Mouse (Mus musculus): Measurements from ENCODE around the gene Ndufaf8. TPM values are rescaled to one million over a fixed set of nuclear protein-coding genes. Genes with fewer than 3 reads are reported as not detected.

Gene Ndufaf8
- total and polyA plus RNA-seq, 3 experiments = 46.3 to 103 (median 50.2) TPM

DNA sequence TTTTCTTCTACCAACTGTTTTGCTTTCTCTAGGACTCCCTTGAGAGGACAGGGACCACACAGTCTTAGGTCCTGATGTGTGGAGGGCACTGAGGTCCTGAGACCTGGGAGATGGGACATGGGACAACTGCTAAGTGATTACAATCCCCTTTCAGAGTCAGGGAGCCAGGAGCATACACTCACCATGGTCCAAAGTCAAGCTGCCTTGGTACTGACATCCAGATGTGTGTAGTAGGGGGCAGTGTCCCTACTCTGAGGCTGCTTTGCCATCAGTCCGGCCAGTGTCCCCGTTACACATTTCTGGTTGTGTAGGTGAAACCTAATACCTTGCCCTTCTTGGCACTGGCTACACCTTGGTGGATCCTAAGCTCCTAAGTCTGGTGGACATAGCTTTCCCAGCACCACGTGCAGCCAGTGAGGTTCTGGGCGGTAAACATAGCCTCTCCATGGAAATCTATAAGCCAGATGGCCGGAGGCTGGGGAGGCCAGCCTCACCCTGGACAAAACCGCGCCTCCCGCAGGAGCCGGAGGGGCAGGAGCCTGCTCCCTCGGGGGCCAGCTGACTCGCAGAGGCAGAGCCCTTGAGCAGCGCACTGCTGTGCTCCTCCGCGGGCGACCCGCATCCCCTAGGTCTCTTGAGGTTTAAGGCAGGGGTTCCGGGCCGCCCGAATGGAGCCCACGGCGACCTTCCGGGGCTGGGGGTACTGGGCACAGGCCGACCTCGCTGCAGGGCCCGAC is 12.7 kb upstream of the Ndufaf8 start:
- dilution Hi-C loops (cut with MboI; ENCODE audit: extremely low pct_ligation_motif_present, extremely low pct_unique_long_range_greater_than_20kb, low sequenced_read_pairs) (no loop called here), in situ Hi-C loops (cut with MboI; ENCODE audit: low pct_ligation_motif_present, low pct_unique_long_range_greater_than_20kb, low sequenced_read_pairs) (no loop called here)
- peak overlapping the region; percentile 93 for H3K4me2 ChIP-seq (ENCODE audit: insufficient read depth, low read depth, poor library complexity, severe bottlenecking)
- DNase-seq (ENCODE audit: extremely low read depth) = peak; percentile 26
- H3K36me3 ChIP-seq (replicated peaks in 1 of 2; ENCODE audit: control insufficient read depth in 1 of 2, insufficient read depth in 1 of 2, low read length in 1 of 2) = peaks cover 8 to 31% of the 10 kb centered on the region in 2 experiments
- H3K4me1 ChIP-seq (ENCODE audit: control insufficient read depth in 1 of 2, insufficient read depth in 2 of 2) = peaks cover 9 to 28% of the 10 kb centered on the region in 2 experiments
- H3K4me3 ChIP-seq (replicated peaks in 1 of 3; ENCODE audit: low read depth in 2 of 3, low read length in 2 of 3, poor library complexity in 1 of 3) = peak overlapping the region; percentile 74 to 97 (median 78)
- TF ChIP-seq MAX (IDR thresholded peaks at IDR 0.05; ENCODE audit: low read length) (0 out of 2 replicates have a peak, but pooled peaks have one; percentile 18), BHLHE40 (IDR thresholded peaks at IDR 0.05; ENCODE audit: low read depth, low read length) (0 out of 2 replicates have a peak, but pooled peaks have one; percentile 1), IRF4 (IDR thresholded peaks at IDR 0.05; ENCODE audit: low read depth, low read length) (no peak), NRF1 (IDR thresholded peaks at IDR 0.05; ENCODE audit: low read depth, low read length) (no peak)
- H3K9me3 ChIP-seq (replicated peaks; ENCODE audit: low read length) = no peaks in the 10 kb centered on the region
- no peaks in the 10 kb centered on the region for H3K79me2 ChIP-seq (replicated peaks; ENCODE audit: control insufficient read depth, extremely low read depth, insufficient read depth, poor library complexity, severe bottlenecking)
- H3K9ac ChIP-seq (ENCODE audit: insufficient read depth, low read depth) = peak overlapping the region; percentile 89
- H3K27me3 ChIP-seq (replicated peaks) = peaks cover 5% of the 10 kb centered on the region
- no peak overlapping the region for H3K27ac ChIP-seq (ENCODE audit: insufficient read depth, low read depth)

DNA sequence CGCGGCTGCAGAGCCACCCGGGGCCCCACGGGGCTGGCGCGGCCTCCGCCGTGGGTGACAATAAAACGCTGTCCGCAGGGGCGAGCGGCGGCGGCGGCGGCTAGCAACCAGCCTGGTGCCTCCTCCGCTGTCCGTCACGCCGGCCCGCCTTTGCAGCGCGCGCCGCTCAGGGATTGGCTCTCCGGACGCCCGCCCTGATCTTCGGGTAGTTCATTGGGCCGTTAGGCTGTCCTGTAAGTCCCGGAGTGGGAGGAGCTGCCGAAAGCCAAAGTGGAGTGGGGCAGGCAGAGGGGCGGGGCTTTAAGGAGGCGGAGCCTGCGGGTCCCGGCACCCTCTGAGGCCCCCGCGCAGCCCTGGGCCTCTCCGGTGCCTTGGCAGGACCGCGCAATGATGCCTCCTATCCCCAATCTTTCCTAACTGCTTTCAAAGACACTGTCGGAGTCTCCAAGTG is 12.0 kb upstream of the Ndufaf8 start, which contains the start of gene Cep131:
Cep131 (minus strand) TSS at position 126 of the 451 bp plus-strand sequence.
- H3K9ac ChIP-seq (ENCODE audit: insufficient read depth, low read depth) = peak within 1 kb of the TSS; percentile 89
- peak within 1 kb of the TSS; percentile 93 for H3K4me2 ChIP-seq (ENCODE audit: insufficient read depth, low read depth, poor library complexity, severe bottlenecking)
- H3K79me2 ChIP-seq (replicated peaks; ENCODE audit: control insufficient read depth, extremely low read depth, insufficient read depth, poor library complexity, severe bottlenecking) = no peaks in the 10 kb centered on the region
- H3K27me3 ChIP-seq (replicated peaks) = peaks cover 5% of the 10 kb centered on the region
- peak within 1 kb of the TSS; percentile 74 to 97 (median 78) for H3K4me3 ChIP-seq (replicated peaks in 1 of 3; ENCODE audit: low read depth in 2 of 3, low read length in 2 of 3, poor library complexity in 1 of 3)
- no peaks in the 10 kb centered on the region for H3K9me3 ChIP-seq (replicated peaks; ENCODE audit: low read length)
- peaks cover 15 to 34% of the 10 kb centered on the region in 2 experiments for H3K36me3 ChIP-seq (replicated peaks in 1 of 2; ENCODE audit: control insufficient read depth in 1 of 2, insufficient read depth in 1 of 2, low read length in 1 of 2)
- DNase-seq (ENCODE audit: extremely low read depth) = peak; percentile 99
- in situ Hi-C loops (cut with MboI; ENCODE audit: low pct_ligation_motif_present, low pct_unique_long_range_greater_than_20kb, low sequenced_read_pairs) = no loop called here
- TF ChIP-seq BHLHE40 (IDR thresholded peaks at IDR 0.05; ENCODE audit: low read depth, low read length) (no peak), NELFE (IDR thresholded peaks at IDR 0.05; ENCODE audit: low read depth, low read length) (0 out of 2 replicates have a peak, but pooled peaks have one; percentile 11), USF1 (IDR thresholded peaks at IDR 0.05; ENCODE audit: low read depth, low read length) (no peak), TBP (conservative IDR thresholded peaks at IDR 0.05; ENCODE audit: low read depth, low read length) (0 out of 2 replicates have a peak, but pooled peaks have one; percentile 37), USF2 (conservative IDR thresholded peaks at IDR 0.05; ENCODE audit: low read depth, low read length) (no peak), NRF1 (IDR thresholded peaks at IDR 0.05; ENCODE audit: low read depth, low read length) (peak; percentile 67), POLR2A (IDR thresholded peaks at IDR 0.05; ENCODE audit: low read depth, low read length) (peak; percentile 81), ELF1 (IDR thresholded peaks at IDR 0.05; ENCODE audit: low read depth, low read length) (0 out of 2 replicates have a peak, but pooled peaks have one; percentile 26), CHD2 (IDR thresholded peaks at IDR 0.05; ENCODE audit: low read length) (peak; percentile 88), JUN (IDR thresholded peaks at IDR 0.05; ENCODE audit: insufficient read depth, low read depth, low read length) (no peak)
- dilution Hi-C loops (cut with MboI; ENCODE audit: extremely low pct_ligation_motif_present, extremely low pct_unique_long_range_greater_than_20kb, low sequenced_read_pairs) = no loop called here
- no peak within 1 kb of the TSS for H3K27ac ChIP-seq (ENCODE audit: insufficient read depth, low read depth)
- H3K4me1 ChIP-seq (ENCODE audit: control insufficient read depth in 1 of 2, insufficient read depth in 2 of 2) = peaks cover 9 to 35% of the 10 kb centered on the region in 2 experiments
